In genomic region chr3:21798139-21798538, GRCm38 (mm10) we compare ENCODE assay signal across 10 mouse cellular contexts.
DNase-seq lines count a peak whose midpoint lies in the region; ATAC-seq and TF ChIP-seq lines count a peak whose summit lies in the region.
"Had no signal": no experiment of that assay in that cellular context is flagged by ENCODE, and none has a peak within 500 bp of the region (broad histone marks: within the 10 kb centered on the region; RNA-seq: fewer than 3 reads in every experiment).

No protein-coding gene starts in this region.

- peak; percentile 4 for DNase-seq in cerebellum, adult 9-10 months
- no peak for DNase-seq in cerebellum, adult 18-20 months
- DNase-seq in brain, embryonic 14.5 days (ENCODE audit: low read depth) = peak; percentile 89
- DNase-seq in yolk sac, embryonic 10.5 days (ENCODE audit: low spot score) = no peak
- DNase-seq in spleen, postnatal 4 days (ENCODE audit: low spot score in 2 of 2) = no peak
- no peak for DNase-seq in layer of hippocampus, adult 9-10 months (ENCODE audit: low spot score)

- ATAC-seq in hindbrain, embryonic 12.5 days (ENCODE audit: low FRiP score) = peak; percentile 76
- ATAC-seq in midbrain, embryonic 15.5 days (replicated peaks) = peak; percentile 58; the same call in 1 of the 2 replicates
- ATAC-seq: intestine, embryonic 16.5 days had no signal

- no peaks in the 10 kb centered on the region for H3K9me3 ChIP-seq in hindbrain, embryonic 12.5 days (replicated peaks)
- H3K9me3 ChIP-seq in midbrain, embryonic 15.5 days = no peaks in the 10 kb centered on the region
- H3K9me3 ChIP-seq: limb, embryonic 12.5 days had no signal

- 15% methylated on average over 1 of the region's 1 CpGs for WGBS in hindbrain, embryonic 12.5 days
- 0% methylated on average over 1 of the region's 1 CpGs for WGBS in midbrain, embryonic 15.5 days

- no peak overlapping the region for H3K4me3 ChIP-seq in hindbrain, embryonic 12.5 days
- H3K4me3 ChIP-seq in midbrain, embryonic 15.5 days = no peak overlapping the region
- H3K4me3 ChIP-seq: limb, embryonic 12.5 days had no signal

- TF ChIP-seq CTCF in brain, embryonic 14.5 days (IDR thresholded peaks at IDR 0.05; ENCODE audit: borderline replicate concordance, extremely low read depth, insufficient read depth, insufficient read length) = no peak

- no peaks in the 10 kb centered on the region for H3K36me3 ChIP-seq in hindbrain, embryonic 12.5 days
- no peaks in the 10 kb centered on the region for H3K36me3 ChIP-seq in midbrain, embryonic 15.5 days (replicated peaks)
- H3K36me3 ChIP-seq: limb, embryonic 12.5 days had no signal

- H3K9ac ChIP-seq in hindbrain, embryonic 12.5 days = no peak overlapping the region
- H3K9ac ChIP-seq in midbrain, embryonic 15.5 days = no peak overlapping the region
- H3K9ac ChIP-seq: limb, embryonic 12.5 days had no signal

- no peak for TF ChIP-seq POLR2A in brain, embryonic 14.5 days (IDR thresholded peaks at IDR 0.05; ENCODE audit: borderline replicate concordance, extremely low read depth, insufficient read depth, insufficient read length, poor library complexity, severe bottlenecking)

- no peak overlapping the region for H3K27ac ChIP-seq in hindbrain, embryonic 12.5 days
- no peak overlapping the region; the same call in 1 of the 2 replicates for H3K27ac ChIP-seq in midbrain, embryonic 15.5 days
- H3K27ac ChIP-seq: limb, embryonic 12.5 days had no signal

- no peaks in the 10 kb centered on the region for H3K27me3 ChIP-seq in hindbrain, embryonic 12.5 days
- H3K27me3 ChIP-seq in midbrain, embryonic 15.5 days (replicated peaks) = no peaks in the 10 kb centered on the region
- H3K27me3 ChIP-seq: limb, embryonic 12.5 days had no signal

- H3K4me1 ChIP-seq in hindbrain, embryonic 12.5 days = peaks cover 7% of the 10 kb centered on the region; the same call in 1 of the 2 replicates
- no peaks in the 10 kb centered on the region for H3K4me1 ChIP-seq in midbrain, embryonic 15.5 days

- no peak overlapping the region for H3K4me2 ChIP-seq in hindbrain, embryonic 12.5 days (replicated peaks)
- no peak overlapping the region for H3K4me2 ChIP-seq in midbrain, embryonic 15.5 days
- H3K4me2 ChIP-seq: limb, embryonic 12.5 days had no signal

Comparison
In these comparisons a context has a peak if more than half of its experiments do, and no peak if none do; other contexts are left out.
1. DNase-seq: peak in cerebellum, adult 9-10 months (single experiment) and brain, embryonic 14.5 days (single experiment); none in cerebellum, adult 18-20 months (0 of 2), yolk sac, embryonic 10.5 days (single experiment), spleen, postnatal 4 days (0 of 2) and layer of hippocampus, adult 9-10 months (single experiment).